Mouse (Mus musculus): ENCODE data around the gene Lbr. TPM values are rescaled to one million over a fixed set of nuclear protein-coding genes. Genes with fewer than 3 reads are reported as not detected.

The Lbr gene
- polyA plus RNA-seq, 1 experiment from 2014 or later, result 30.1 TPM

- no peak for ATAC-seq (ENCODE audit: low read depth)
- Histone ChIP-seq H3K27ac (replicated peaks) (no peak overlapping the region), H3K4me3 (no peak overlapping the region), H3K27me3 (0 out of 2 replicates have a peak, but pooled peaks cover 7% of the 10 kb centered on the region), H3K9me3 (no peaks in the 10 kb centered on the region), H3K36me3 (no peaks in the 10 kb centered on the region), H3K9ac (no peak overlapping the region), H3K4me2 (no peak overlapping the region), H3K4me1 (replicated peaks) (peaks cover 6% of the 10 kb centered on the region)
- 92% methylated on average over 1 of the region's 1 CpGs for WGBS
Measured at GRCm38 (mm10) chr1:181848210-181848609, 5.4 kb upstream of the Lbr start.

- Histone ChIP-seq H3K36me3 (no peaks in the 10 kb centered on the region), H3K27ac (replicated peaks) (no peak overlapping the region), H3K9me3 (no peaks in the 10 kb centered on the region), H3K4me3 (no peak overlapping the region), H3K9ac (no peak overlapping the region), H3K4me2 (no peak overlapping the region), H3K27me3 (0 out of 2 replicates have a peak, but pooled peaks cover 5% of the 10 kb centered on the region), H3K4me1 (replicated peaks) (peaks cover 7% of the 10 kb centered on the region)
- 86% methylated on average over 3 of the region's 3 CpGs for WGBS
- ATAC-seq (ENCODE audit: low read depth), result no peak
Measured at GRCm38 (mm10) chr1:181847396-181847795, 4.5 kb upstream of the Lbr start.

- no peak overlapping the region for H3K4me2 ChIP-seq
- no peak for ATAC-seq (ENCODE audit: low read depth)
- 0 out of 2 replicates have a peak, but pooled peaks cover 5% of the 10 kb centered on the region for H3K27me3 ChIP-seq
- H3K9ac ChIP-seq, result no peak overlapping the region
- H3K27ac ChIP-seq (replicated peaks), result no peak overlapping the region
- H3K4me3 ChIP-seq, result no peak overlapping the region
- 86% methylated on average over 3 of the region's 3 CpGs for WGBS
- no peaks in the 10 kb centered on the region for H3K36me3 ChIP-seq
- peaks cover 14% of the 10 kb centered on the region for H3K4me1 ChIP-seq (replicated peaks)
- H3K9me3 ChIP-seq, result no peaks in the 10 kb centered on the region
Measured at GRCm38 (mm10) chr1:181845767-181846166, 2.9 kb upstream of the Lbr start.

GRCm38 (mm10) chr1:181844874-181845547, 2.2 kb upstream of the Lbr start:
- H3K27ac ChIP-seq (replicated peaks), result no peak overlapping the region
- H3K4me2 ChIP-seq, result no peak overlapping the region
- ATAC-seq (ENCODE audit: low read depth), result no peak
- no peaks in the 10 kb centered on the region for H3K36me3 ChIP-seq
- H3K4me1 ChIP-seq (replicated peaks), result peaks cover 22% of the 10 kb centered on the region
- H3K4me3 ChIP-seq, result no peak overlapping the region
- H3K27me3 ChIP-seq, result 0 out of 2 replicates have a peak, but pooled peaks cover 5% of the 10 kb centered on the region
- H3K9me3 ChIP-seq, result no peaks in the 10 kb centered on the region
- H3K9ac ChIP-seq, result no peak overlapping the region
- WGBS, result 72% methylated on average over 15 of the region's 15 CpGs

GRCm38 (mm10) chr1:181841864-181842672, 778 bp downstream of the Lbr start:
- Histone ChIP-seq H3K27me3 (0 out of 2 replicates have a peak, but pooled peaks cover 5% of the 10 kb centered on the region), H3K4me3 (peak overlapping the region; percentile 87), H3K27ac (replicated peaks) (peak overlapping the region; percentile 94), H3K36me3 (no peaks in the 10 kb centered on the region), H3K4me1 (replicated peaks) (peaks cover 36% of the 10 kb centered on the region), H3K9me3 (no peaks in the 10 kb centered on the region), H3K9ac (peak overlapping the region; percentile 91), H3K4me2 (peak overlapping the region; percentile 85)
- under 1% methylated on average over 107 of the region's 113 CpGs for WGBS
- peak; percentile 98 for ATAC-seq (ENCODE audit: low read depth)

- no peaks in the 10 kb centered on the region for H3K9me3 ChIP-seq
- 0 out of 2 replicates have a peak, but pooled peaks cover 5% of the 10 kb centered on the region for H3K27me3 ChIP-seq
- peak overlapping the region; percentile 91 for H3K9ac ChIP-seq
- no peak; the same call in 1 of the 2 replicates for ATAC-seq (ENCODE audit: low read depth)
- H3K4me3 ChIP-seq, result peak overlapping the region; percentile 87
- peak overlapping the region; percentile 94 for H3K27ac ChIP-seq (replicated peaks)
- WGBS, result under 1% methylated on average over 16 of the region's 16 CpGs
- H3K36me3 ChIP-seq, result peaks cover 5% of the 10 kb centered on the region
- peak overlapping the region; percentile 85 for H3K4me2 ChIP-seq
- peaks cover 36% of the 10 kb centered on the region for H3K4me1 ChIP-seq (replicated peaks)
Measured at GRCm38 (mm10) chr1:181841396-181841795, 1.4 kb downstream of the Lbr start.

- no peak for ATAC-seq (ENCODE audit: low read depth)
- peak overlapping the region; percentile 54 for H3K9ac ChIP-seq
- H3K27me3 ChIP-seq, result 0 out of 2 replicates have a peak, but pooled peaks cover 5% of the 10 kb centered on the region
- no peak overlapping the region for H3K27ac ChIP-seq (replicated peaks)
- 21% methylated on average over 6 of the region's 6 CpGs for WGBS
- H3K36me3 ChIP-seq, result peaks cover 21% of the 10 kb centered on the region
- H3K4me2 ChIP-seq, result peak overlapping the region; percentile 85
- H3K4me3 ChIP-seq, result peak overlapping the region; percentile 10; the same call in 1 of the 2 replicates
- no peaks in the 10 kb centered on the region for H3K9me3 ChIP-seq
- H3K4me1 ChIP-seq (replicated peaks), result peaks cover 36% of the 10 kb centered on the region
Measured at GRCm38 (mm10) chr1:181839746-181840366, 3.0 kb downstream of the Lbr start.

- Histone ChIP-seq H3K9me3 (no peaks in the 10 kb centered on the region), H3K27ac (replicated peaks) (no peak overlapping the region), H3K27me3 (no peaks in the 10 kb centered on the region), H3K9ac (no peak overlapping the region), H3K36me3 (peaks cover 31% of the 10 kb centered on the region), H3K4me1 (replicated peaks) (peaks cover 33% of the 10 kb centered on the region), H3K4me2 (no peak overlapping the region), H3K4me3 (no peak overlapping the region)
- ATAC-seq (ENCODE audit: low read depth), result no peak
- WGBS, result 86% methylated on average over 5 of the region's 5 CpGs
Measured at GRCm38 (mm10) chr1:181838111-181838510, 4.7 kb downstream of the Lbr start.

GRCm38 (mm10) chr1:181833143-181833542, 9.7 kb downstream of the Lbr start:
- peaks cover 79% of the 10 kb centered on the region for H3K36me3 ChIP-seq
- H3K27me3 ChIP-seq, result no peaks in the 10 kb centered on the region
- WGBS, result 77% methylated on average over 6 of the region's 6 CpGs
- no peak for ATAC-seq (ENCODE audit: low read depth)
- H3K4me1 ChIP-seq (replicated peaks), result peaks cover 4% of the 10 kb centered on the region; the same call in 1 of the 2 replicates
- no peaks in the 10 kb centered on the region for H3K9me3 ChIP-seq
- H3K4me3 ChIP-seq, result no peak overlapping the region
- no peak overlapping the region for H3K27ac ChIP-seq (replicated peaks)
- no peak overlapping the region for H3K9ac ChIP-seq
- no peak overlapping the region for H3K4me2 ChIP-seq

GRCm38 (mm10) chr1:181832720-181833119, 10.1 kb downstream of the Lbr start:
- H3K36me3 ChIP-seq, result peaks cover 83% of the 10 kb centered on the region
- WGBS, result 88% methylated on average over 5 of the region's 5 CpGs
- no peak overlapping the region for H3K9ac ChIP-seq
- no peak for ATAC-seq (ENCODE audit: low read depth)
- H3K4me1 ChIP-seq (replicated peaks), result 0 out of 2 replicates have a peak, but pooled peaks cover under 1% of the 10 kb centered on the region
- no peak overlapping the region for H3K4me3 ChIP-seq
- no peaks in the 10 kb centered on the region for H3K27me3 ChIP-seq
- no peak overlapping the region for H3K27ac ChIP-seq (replicated peaks)
- no peaks in the 10 kb centered on the region for H3K9me3 ChIP-seq
- no peak overlapping the region for H3K4me2 ChIP-seq

- no peaks in the 10 kb centered on the region for H3K4me1 ChIP-seq (replicated peaks)
- no peaks in the 10 kb centered on the region for H3K27me3 ChIP-seq
- H3K36me3 ChIP-seq, result peaks cover 95% of the 10 kb centered on the region
- no peak overlapping the region for H3K9ac ChIP-seq
- no peaks in the 10 kb centered on the region for H3K9me3 ChIP-seq
- no peak for ATAC-seq (ENCODE audit: low read depth)
- no peak overlapping the region for H3K4me3 ChIP-seq
- 95% methylated on average over 5 of the region's 5 CpGs for WGBS
- H3K4me2 ChIP-seq, result no peak overlapping the region
- H3K27ac ChIP-seq (replicated peaks), result no peak overlapping the region
Measured at GRCm38 (mm10) chr1:181828365-181828764, 14.5 kb downstream of the Lbr start.

- H3K27me3 ChIP-seq, result no peaks in the 10 kb centered on the region
- no peak overlapping the region for H3K4me3 ChIP-seq
- H3K9ac ChIP-seq, result no peak overlapping the region
- no peaks in the 10 kb centered on the region for H3K9me3 ChIP-seq
- peaks cover 93% of the 10 kb centered on the region for H3K36me3 ChIP-seq
- ATAC-seq (ENCODE audit: low read depth), result no peak
- H3K27ac ChIP-seq (replicated peaks), result no peak overlapping the region
- H3K4me2 ChIP-seq, result no peak overlapping the region
- 97% methylated on average over 7 of the region's 7 CpGs for WGBS
- H3K4me1 ChIP-seq (replicated peaks), result no peaks in the 10 kb centered on the region
Measured at GRCm38 (mm10) chr1:181826716-181827115, 16.1 kb downstream of the Lbr start.
